Mouse (Mus musculus) yolk sac, embryonic 10.5 days (tissue): ENCODE measurements around the gene Negr1.

ENCODE experiments used
- DNase-seq: peaks from one replicate; pipeline ENCODE4 v3.0.0-alpha.2; 2017; ENCODE audit warnings: low spot score

Negr1 gene

GRCm38 (mm10) chr3:156796061-156796691, 234.6 kb downstream of the Negr1 start:
- no peak for DNase-seq

- no peak for DNase-seq
Measured at GRCm38 (mm10) chr3:156799228-156799627, 237.6 kb downstream of the Negr1 start.

- DNase-seq: no peak
Measured at GRCm38 (mm10) chr3:156809836-156810235, 248.2 kb downstream of the Negr1 start.

GRCm38 (mm10) chr3:156816938-156817337, 255.3 kb downstream of the Negr1 start:
- DNase-seq: no peak

- no peak for DNase-seq
Measured at GRCm38 (mm10) chr3:156817452-156817851, 255.9 kb downstream of the Negr1 start.

- DNase-seq: no peak
Measured at GRCm38 (mm10) chr3:156823039-156823438, 261.4 kb downstream of the Negr1 start.

GRCm38 (mm10) chr3:156833920-156834319, 272.3 kb downstream of the Negr1 start:
- no peak for DNase-seq

- DNase-seq: no peak
Measured at GRCm38 (mm10) chr3:156838550-156838949, 277.0 kb downstream of the Negr1 start.

- no peak for DNase-seq
Measured at GRCm38 (mm10) chr3:156848385-156848784, 286.8 kb downstream of the Negr1 start.

- DNase-seq: no peak
Measured at GRCm38 (mm10) chr3:156851921-156852320, 290.3 kb downstream of the Negr1 start.

GRCm38 (mm10) chr3:156870239-156870921, 308.8 kb downstream of the Negr1 start:
- no peak for DNase-seq

GRCm38 (mm10) chr3:156870922-156871257, 309.3 kb downstream of the Negr1 start:
- no peak for DNase-seq

GRCm38 (mm10) chr3:156871641-156872196, 310.1 kb downstream of the Negr1 start:
- DNase-seq: no peak

GRCm38 (mm10) chr3:156876551-156876950, 315.0 kb downstream of the Negr1 start:
- DNase-seq: no peak

- DNase-seq: no peak
Measured at GRCm38 (mm10) chr3:156882129-156882528, 320.5 kb downstream of the Negr1 start.

GRCm38 (mm10) chr3:156883873-156884272, 322.3 kb downstream of the Negr1 start:
- no peak for DNase-seq

- DNase-seq: no peak
Measured at GRCm38 (mm10) chr3:156885689-156886088, 324.1 kb downstream of the Negr1 start.

GRCm38 (mm10) chr3:156886915-156887314, 325.3 kb downstream of the Negr1 start:
- no peak for DNase-seq

- DNase-seq: no peak
Measured at GRCm38 (mm10) chr3:156890986-156891385, 329.4 kb downstream of the Negr1 start.

- no peak for DNase-seq
Measured at GRCm38 (mm10) chr3:156895322-156895721, 333.7 kb downstream of the Negr1 start.

- DNase-seq: no peak
Measured at GRCm38 (mm10) chr3:156896106-156896505, 334.5 kb downstream of the Negr1 start.

- no peak for DNase-seq
Measured at GRCm38 (mm10) chr3:156896552-156896951, 335.0 kb downstream of the Negr1 start.

- DNase-seq: no peak
Measured at GRCm38 (mm10) chr3:156901140-156901539, 339.5 kb downstream of the Negr1 start.
